Mouse (Mus musculus) C2C12 (cell line): ENCODE data around the gene Tmem128. TPM values are rescaled to one million over a fixed set of nuclear protein-coding genes. Genes with fewer than 3 reads are reported as not detected.

Experiments
- H3K27me3 ChIP-seq: one replicate; pipeline ENCODE4 v1.6.1; 2011; ENCODE audit not compliant: control insufficient read depth, insufficient read depth, insufficient read length
- H3K36me3 ChIP-seq: one replicate; pipeline ENCODE4 v1.6.1; 2011; ENCODE audit not compliant: control insufficient read depth, insufficient read depth
- H3K4me3 ChIP-seq: one replicate; pipeline ENCODE4 v1.5.1; 2011; ENCODE audit warnings: mild to moderate bottlenecking, control low read depth; ENCODE audit not compliant: poor library complexity, insufficient read depth, severe bottlenecking
- H3K79me2 ChIP-seq: one replicate; pipeline ENCODE4 v1.6.1; 2011; ENCODE audit not compliant: control insufficient read depth, insufficient read depth
- H3K79me3 ChIP-seq: one replicate; pipeline ENCODE4 v1.6.1; 2011; ENCODE audit warnings: low read depth, control low read depth
- H3ac ChIP-seq: one replicate; pipeline ENCODE3; 2011; ENCODE audit warnings: low read depth; ENCODE audit not compliant: control insufficient read depth, insufficient read length
- CEBPB ChIP-seq: IDR thresholded peaks from one replicate; pipeline ENCODE4 v1.6.1; 2011; ENCODE audit warnings: low read depth, mild to moderate bottlenecking, control low read depth, moderate library complexity
- CTCF ChIP-seq: IDR thresholded peaks from one replicate; pipeline ENCODE4 v1.5.1; 2011; ENCODE audit not compliant: control insufficient read depth, insufficient read depth, insufficient read length
- FOSL1 ChIP-seq: IDR thresholded peaks from one replicate; pipeline ENCODE4 v1.8.0; 2011; ENCODE audit warnings: mild to moderate bottlenecking, low read length; ENCODE audit not compliant: poor library complexity, insufficient read depth, severe bottlenecking
- MAX ChIP-seq: IDR thresholded peaks from one replicate; pipeline ENCODE4 v1.6.1; 2011; ENCODE audit warnings: mild to moderate bottlenecking, control low read depth
- MYOD1 ChIP-seq: IDR thresholded peaks from one replicate; pipeline ENCODE4 v1.6.1; 2011; ENCODE audit warnings: low read depth; ENCODE audit not compliant: control insufficient read depth, insufficient read length
- MYOG ChIP-seq: IDR thresholded peaks from one replicate; pipeline ENCODE4 v1.6.1; 2011; ENCODE audit not compliant: control insufficient read depth, insufficient read length; ENCODE audit errors: extremely low read depth
- USF1 ChIP-seq: IDR thresholded peaks from one replicate; pipeline ENCODE4 v1.6.1; 2011; ENCODE audit warnings: low read depth, mild to moderate bottlenecking, control low read depth, moderate library complexity
- long read RNA-seq, 2 experiments: library from polyadenylated mRNA; unstranded; transcript quantifications; one replicate each; pipeline ENCODE4 v2.0.0; 2019 to 2020
- polyA plus RNA-seq: library from polyadenylated mRNA; unstranded; fragments of >200 nt; fragmentation: generic; extraction: Trizol; gene quantifications from one replicate; pipeline ENCODE4 v1.2.1, GENCODE M21; 2012; ENCODE audit warnings: missing spikeins

The Tmem128 gene
- 38.3 TPM for polyA plus RNA-seq
- long read RNA-seq, experiment 1, transcript Tmem128-201 (5 exons, 1,291 nt) = major isoform, 34 of 43 reads
- long read RNA-seq, experiment 1, partial matches to known transcripts = 0 of 43 reads
- long read RNA-seq, experiment 1, other reads (novel, unspliced or antisense) = 8 of 43 reads
- long read RNA-seq, experiment 2, transcript Tmem128-201 (5 exons, 1,291 nt) = major isoform, 48 of 71 reads
- long read RNA-seq, experiment 2, partial matches to known transcripts = 2 of 71 reads
- long read RNA-seq, experiment 2, other reads (novel, unspliced or antisense) = 19 of 71 reads

GRCm38 (mm10) chr5:38260107-38260682 is at the start of gene Tmem128:
Gene Tmem128 (plus strand): TSS chr5:38260185.
- peaks cover 33% of the 10 kb centered on the region for H3K36me3 ChIP-seq
- no peak for TF ChIP-seq MYOD1
- TF ChIP-seq MYOG = no peak
- TF ChIP-seq CTCF = no peak
- no peak for TF ChIP-seq FOSL1
- TF ChIP-seq USF1 = no peak
- no peak for TF ChIP-seq MAX
- TF ChIP-seq CEBPB = no peak
- peak within 1 kb of the TSS; percentile 97 for H3ac ChIP-seq
- peaks cover 35% of the 10 kb centered on the region for H3K79me2 ChIP-seq
- H3K4me3 ChIP-seq = peak within 1 kb of the TSS; percentile 66
- H3K27me3 ChIP-seq = no peaks in the 10 kb centered on the region
- H3K79me3 ChIP-seq = peaks cover 4% of the 10 kb centered on the region

GRCm38 (mm10) chr5:38211691-38212090 is 48.3 kb upstream of the Tmem128 start:
- no peaks in the 10 kb centered on the region for H3K79me3 ChIP-seq
- TF ChIP-seq MYOD1 = no peak
- no peak for TF ChIP-seq USF1
- no peak for TF ChIP-seq CEBPB
- no peak for TF ChIP-seq FOSL1
- no peak for TF ChIP-seq MYOG
- no peak for TF ChIP-seq CTCF
- no peak for TF ChIP-seq MAX
- H3K27me3 ChIP-seq = no peaks in the 10 kb centered on the region
- H3K79me2 ChIP-seq = no peaks in the 10 kb centered on the region
- no peak overlapping the region for H3ac ChIP-seq
- peaks cover 28% of the 10 kb centered on the region for H3K36me3 ChIP-seq
- H3K4me3 ChIP-seq = no peak overlapping the region

- H3K79me3 ChIP-seq = peaks cover 1% of the 10 kb centered on the region
- no peak overlapping the region for H3ac ChIP-seq
- H3K27me3 ChIP-seq = no peaks in the 10 kb centered on the region
- H3K79me2 ChIP-seq = no peaks in the 10 kb centered on the region
- peaks cover 28% of the 10 kb centered on the region for H3K36me3 ChIP-seq
- TF ChIP-seq USF1 = no peak
- TF ChIP-seq FOSL1 = no peak
- no peak for TF ChIP-seq MYOG
- no peak for TF ChIP-seq CEBPB
- no peak for TF ChIP-seq MYOD1
- no peak for TF ChIP-seq CTCF
- no peak for TF ChIP-seq MAX
- H3K4me3 ChIP-seq = no peak overlapping the region
Measured at GRCm38 (mm10) chr5:38213009-38213408, 47.0 kb upstream of the Tmem128 start.

GRCm38 (mm10) chr5:38219771-38220307 is 40.1 kb upstream of the Tmem128 start:
- H3K79me3 ChIP-seq = peaks cover 44% of the 10 kb centered on the region
- peak overlapping the region; percentile 87 for H3K4me3 ChIP-seq
- H3ac ChIP-seq = peak overlapping the region; percentile 90
- no peaks in the 10 kb centered on the region for H3K27me3 ChIP-seq
- peaks cover 65% of the 10 kb centered on the region for H3K79me2 ChIP-seq
- H3K36me3 ChIP-seq = peaks cover 29% of the 10 kb centered on the region
- TF ChIP-seq USF1 (no peak), MYOG (no peak), CTCF (no peak), MAX (no peak), FOSL1 (no peak), MYOD1 (no peak), CEBPB (no peak)

- peaks cover 29% of the 10 kb centered on the region for H3K36me3 ChIP-seq
- H3K4me3 ChIP-seq = peak within 1 kb of the TSS; percentile 87
- no peaks in the 10 kb centered on the region for H3K27me3 ChIP-seq
- H3ac ChIP-seq = peak within 1 kb of the TSS; percentile 90
- H3K79me2 ChIP-seq = peaks cover 68% of the 10 kb centered on the region
- TF ChIP-seq MAX (peak; percentile 89), USF1 (no peak), CTCF (no peak), MYOD1 (no peak)
- H3K79me3 ChIP-seq = peaks cover 46% of the 10 kb centered on the region
Measured at GRCm38 (mm10) chr5:38220328-38220912, 39.6 kb upstream of the Tmem128 start, which contains the start of the genes Zbtb49 and Lyar. Gene Zbtb49 (minus strand): TSS chr5:38220457. Gene Lyar (plus strand): TSS chr5:38220470.
